Mouse (Mus musculus) intestine, embryonic 14.5 days (tissue): ENCODE results near the gene Dyrk4. TPM values are rescaled to one million over a fixed set of nuclear protein-coding genes. Genes with fewer than 3 reads are reported as not detected.
A peak's percentile ranks its signal among the peaks of the same experiment; 100 is the strongest.

ENCODE experiments used
- ATAC-seq: fragments of 200-750 bp; cut with Nextera tagmentation; replicated peaks from 2 replicates; pipeline ENCODE4 v1.8.0; 2017; ENCODE audit warnings: low read depth, moderate number of reproducible peaks, moderate TSS enrichment, moderate library complexity; ENCODE audit not compliant: low FRiP score, low TSS enrichment
- DNase-seq: peaks from one replicate; pipeline ENCODE4 v3.0.0-alpha.2; 2018; ENCODE audit warnings: low spot score
- H3K27ac ChIP-seq: fragments of 300-500 bp; sonication (generic); 2 replicates; pipeline ENCODE4 v1.5.1; 2014; ENCODE audit warnings: low read depth, mild to moderate bottlenecking, control low read depth
- H3K27me3 ChIP-seq: fragments of 300-500 bp; sonication (generic); replicated peaks from 2 replicates; pipeline ENCODE4 v1.6.1; 2014; ENCODE audit warnings: low read length, control low read depth; ENCODE audit not compliant: control insufficient read depth, insufficient read depth
- H3K36me3 ChIP-seq: fragments of 300-500 bp; sonication (generic); 2 replicates; pipeline ENCODE4 v1.6.1; 2014; ENCODE audit warnings: low read length, control low read depth; ENCODE audit not compliant: control insufficient read depth, insufficient read depth
- H3K4me1 ChIP-seq: fragments of 300-500 bp; sonication (generic); replicated peaks from 2 replicates; pipeline ENCODE4 v1.6.1; 2014; ENCODE audit warnings: low read length, control low read depth, mixed read lengths; ENCODE audit not compliant: control insufficient read depth, insufficient read depth
- H3K4me2 ChIP-seq: fragments of 300-500 bp; sonication (generic); 2 replicates; pipeline ENCODE4 v1.6.1; 2014; ENCODE audit warnings: low read length
- H3K4me3 ChIP-seq: fragments of 300-500 bp; sonication (generic); 2 replicates; pipeline ENCODE4 v1.5.1; 2014; ENCODE audit warnings: low read depth, low read length, control low read depth, mixed read lengths
- H3K9ac ChIP-seq: fragments of 300-500 bp; sonication (generic); 2 replicates; pipeline ENCODE4 v1.6.1; 2014; ENCODE audit warnings: mild to moderate bottlenecking, low read length
- H3K9me3 ChIP-seq: fragments of 300-500 bp; sonication (generic); 2 replicates; pipeline ENCODE4 v1.6.1; 2016; ENCODE audit warnings: low read length, control low read depth; ENCODE audit not compliant: control insufficient read depth
- WGBS: fragments of 180-500 bp; shearing (Covaris S2); extraction: QIAGEN DNeasy Blood & Tissue Kit; methylation state at CpG from one replicate; pipeline ENCODE4 v1.1.7; 2014; 5-methylcytosine and 5-hydroxymethylcytosine counted together
- polyA plus RNA-seq: library from polyadenylated mRNA; unstranded; fragments of >200 nt; fragmentation: Nextera tagmentation; extraction: Ambion mirVana; gene quantifications from 2 replicates; pipeline ENCODE4 v1.2.1, GENCODE M21; 2014

The Dyrk4 gene
- not detected in 2 replicates for polyA plus RNA-seq

GRCm38 (mm10) chr6:126921111-126921881 lies at the start of gene Dyrk4:
Gene Dyrk4 (minus strand): TSS chr6:126921839.
- H3K27ac ChIP-seq, result peak within 1 kb of the TSS; percentile 51
- peak; percentile 88 for ATAC-seq
- no peaks in the 10 kb centered on the region for H3K9me3 ChIP-seq
- H3K4me2 ChIP-seq, result peak within 1 kb of the TSS; percentile 20
- DNase-seq, result peak; percentile 59
- WGBS, result 9% methylated on average over 21 of the region's 21 CpGs
- no peaks in the 10 kb centered on the region for H3K4me1 ChIP-seq
- no peaks in the 10 kb centered on the region for H3K27me3 ChIP-seq
- no peak within 1 kb of the TSS for H3K9ac ChIP-seq
- peaks cover 42% of the 10 kb centered on the region for H3K36me3 ChIP-seq
- no peak within 1 kb of the TSS for H3K4me3 ChIP-seq

GRCm38 (mm10) chr6:126966241-126967026 lies 44.8 kb upstream of the Dyrk4 start:
- Histone ChIP-seq H3K4me2 (no peak overlapping the region), H3K9ac (no peak overlapping the region), H3K36me3 (peaks cover 28% of the 10 kb centered on the region; the same call in 1 of the 2 replicates), H3K4me1 (no peaks in the 10 kb centered on the region), H3K4me3 (no peak overlapping the region), H3K27ac (no peak overlapping the region), H3K9me3 (no peaks in the 10 kb centered on the region), H3K27me3 (no peaks in the 10 kb centered on the region)
- ATAC-seq (no peak), DNase-seq (no peak)
- 87% methylated on average over 14 of the region's 14 CpGs for WGBS

- ATAC-seq, result no peak
- H3K27me3 ChIP-seq, result no peaks in the 10 kb centered on the region
- no peak for DNase-seq
- no peak overlapping the region for H3K4me3 ChIP-seq
- H3K9ac ChIP-seq, result no peak overlapping the region
- H3K4me1 ChIP-seq, result no peaks in the 10 kb centered on the region
- H3K4me2 ChIP-seq, result no peak overlapping the region
- no peaks in the 10 kb centered on the region for H3K9me3 ChIP-seq
- WGBS, result 94% methylated on average over 9 of the region's 9 CpGs
- H3K27ac ChIP-seq, result no peak overlapping the region
- peaks cover 20% of the 10 kb centered on the region; the same call in 1 of the 2 replicates for H3K36me3 ChIP-seq
Measured at GRCm38 (mm10) chr6:126963426-126963825, 41.8 kb upstream of the Dyrk4 start.

- Histone ChIP-seq H3K9me3 (no peaks in the 10 kb centered on the region), H3K36me3 (peaks cover 15% of the 10 kb centered on the region; the same call in 1 of the 2 replicates), H3K4me1 (no peaks in the 10 kb centered on the region), H3K9ac (no peak overlapping the region), H3K27me3 (no peaks in the 10 kb centered on the region), H3K4me3 (no peak overlapping the region), H3K27ac (no peak overlapping the region), H3K4me2 (no peak overlapping the region)
- ATAC-seq (no peak), DNase-seq (no peak)
- whole genome bisulfite sequencing, result 92% methylated on average over 5 of the region's 5 CpGs
Measured at GRCm38 (mm10) chr6:126962709-126963108, 41.1 kb upstream of the Dyrk4 start.

GRCm38 (mm10) chr6:126961371-126962018 lies 39.9 kb upstream of the Dyrk4 start:
- H3K27ac ChIP-seq, result no peak overlapping the region
- no peak for DNase-seq
- H3K4me1 ChIP-seq, result no peaks in the 10 kb centered on the region
- H3K27me3 ChIP-seq, result no peaks in the 10 kb centered on the region
- 88% methylated on average over 8 of the region's 8 CpGs for WGBS
- no peak overlapping the region for H3K4me2 ChIP-seq
- no peaks in the 10 kb centered on the region for H3K9me3 ChIP-seq
- peaks cover 20% of the 10 kb centered on the region for H3K36me3 ChIP-seq
- H3K9ac ChIP-seq, result no peak overlapping the region
- ATAC-seq, result no peak
- H3K4me3 ChIP-seq, result no peak overlapping the region

GRCm38 (mm10) chr6:126955734-126956133 lies 34.1 kb upstream of the Dyrk4 start:
- no peak for ATAC-seq
- H3K4me2 ChIP-seq, result no peak overlapping the region
- no peaks in the 10 kb centered on the region for H3K9me3 ChIP-seq
- no peak overlapping the region for H3K27ac ChIP-seq
- peaks cover 15% of the 10 kb centered on the region for H3K36me3 ChIP-seq
- no peaks in the 10 kb centered on the region for H3K4me1 ChIP-seq
- 7% methylated on average over 10 of the region's 10 CpGs for WGBS
- H3K9ac ChIP-seq, result no peak overlapping the region
- peak; percentile 91 for DNase-seq
- no peak overlapping the region for H3K4me3 ChIP-seq
- H3K27me3 ChIP-seq, result no peaks in the 10 kb centered on the region

- H3K4me1 ChIP-seq, result no peaks in the 10 kb centered on the region
- DNase-seq, result peak; percentile 56
- no peaks in the 10 kb centered on the region for H3K27me3 ChIP-seq
- no peaks in the 10 kb centered on the region for H3K9me3 ChIP-seq
- no peak for ATAC-seq
- H3K27ac ChIP-seq, result no peak overlapping the region
- no peak overlapping the region for H3K4me2 ChIP-seq
- 85% methylated on average over 4 of the region's 4 CpGs for WGBS
- H3K9ac ChIP-seq, result no peak overlapping the region
- peaks cover 29% of the 10 kb centered on the region for H3K36me3 ChIP-seq
- no peak overlapping the region for H3K4me3 ChIP-seq
Measured at GRCm38 (mm10) chr6:126948336-126948735, 26.7 kb upstream of the Dyrk4 start.

- 1% methylated on average over 5 of the region's 5 CpGs for WGBS
- no peak for ATAC-seq
- H3K4me2 ChIP-seq, result peak overlapping the region; percentile 85
- H3K27ac ChIP-seq, result no peak overlapping the region
- peaks cover 10% of the 10 kb centered on the region for H3K4me1 ChIP-seq
- no peaks in the 10 kb centered on the region for H3K9me3 ChIP-seq
- peak overlapping the region; percentile 45; the same call in 1 of the 2 replicates for H3K9ac ChIP-seq
- H3K4me3 ChIP-seq, result peak overlapping the region; percentile 74
- H3K36me3 ChIP-seq, result peaks cover 20% of the 10 kb centered on the region
- no peaks in the 10 kb centered on the region for H3K27me3 ChIP-seq
- DNase-seq, result no peak
Measured at GRCm38 (mm10) chr6:126940451-126940850, 18.8 kb upstream of the Dyrk4 start.
